Mouse (Mus musculus) CH12.LX (cell line): ENCODE data around the gene Wnt6. TPM values are rescaled to one million over a fixed set of nuclear protein-coding genes. Genes with fewer than 3 reads are reported as not detected.

Experiments used
- DNase-seq: peaks from one replicate; pipeline ENCODE4 v3.0.0-alpha.2; 2013; ENCODE audit errors: extremely low read depth
- H3K27ac ChIP-seq: 2 replicates; pipeline ENCODE4 v1.5.1; 2012; ENCODE audit warnings: low read depth, mild to moderate bottlenecking, control low read depth, moderate library complexity; ENCODE audit not compliant: insufficient read depth
- H3K27me3 ChIP-seq: replicated peaks from 2 replicates; pipeline ENCODE3; 2012; ENCODE audit warnings: inconsistent platforms
- H3K36me3 ChIP-seq, 2 experiments: replicated peaks in 1 of 2; 2 replicates each; pipeline versions ENCODE3 to v1.6.1; 2012; ENCODE audit warnings: inconsistent platforms in 1 of 2, low read length in 1 of 2, mild to moderate bottlenecking in 1 of 2, mixed read lengths in 1 of 2, moderate library complexity in 1 of 2; ENCODE audit not compliant: control insufficient read depth in 1 of 2, insufficient read depth in 1 of 2
- H3K4me1 ChIP-seq, 2 experiments: 2 replicates each; pipeline ENCODE4 v1.6.1; 2012; ENCODE audit warnings: inconsistent platforms in 1 of 2, moderate library complexity in 1 of 2; ENCODE audit not compliant: insufficient read depth in 2 of 2, control insufficient read depth in 1 of 2
- H3K4me2 ChIP-seq: 2 replicates; pipeline ENCODE4 v1.6.1; 2012; ENCODE audit warnings: low read depth, mild to moderate bottlenecking, control low read depth; ENCODE audit not compliant: poor library complexity, insufficient read depth, severe bottlenecking
- H3K4me3 ChIP-seq, 3 experiments: fragments of 150-350 bp in 1 of 3; sonication (generic) in 1 of 3; replicated peaks in 1 of 3; 2 replicates each; pipeline versions ENCODE3 to v1.5.1; 2011 to 2012; ENCODE audit warnings: low read depth in 2 of 3, low read length in 2 of 3, mild to moderate bottlenecking in 2 of 3, moderate library complexity in 2 of 3, control low read depth in 1 of 3, improper control_type of control experiment in 1 of 3, inconsistent platforms in 1 of 3, mixed read lengths in 1 of 3; ENCODE audit not compliant: poor library complexity in 1 of 3
- H3K79me2 ChIP-seq: replicated peaks from 2 replicates; pipeline ENCODE4 v1.6.1; 2012; ENCODE audit warnings: mild to moderate bottlenecking, moderate library complexity; ENCODE audit not compliant: control insufficient read depth, poor library complexity, insufficient read depth, severe bottlenecking; ENCODE audit errors: extremely low read depth
- H3K9ac ChIP-seq: 2 replicates; pipeline ENCODE4 v1.6.1; 2012; ENCODE audit warnings: low read depth, mild to moderate bottlenecking, control low read depth, moderate library complexity; ENCODE audit not compliant: insufficient read depth
- H3K9me3 ChIP-seq: replicated peaks from 2 replicates; pipeline ENCODE3; 2012; ENCODE audit warnings: low read length, inconsistent platforms, mixed read lengths
- BHLHE40 ChIP-seq: IDR thresholded peaks from 2 replicates; pipeline ENCODE4 v1.6.1; 2011; ENCODE audit warnings: mild to moderate bottlenecking, low read depth, low read length, improper control_type of control experiment
- CHD2 ChIP-seq: IDR thresholded peaks from 2 replicates; pipeline ENCODE4 v1.6.1; 2011; ENCODE audit warnings: low read length, improper control_type of control experiment
- CTCF ChIP-seq, 2 experiments: IDR thresholded peaks in 1 of 2; conservative IDR thresholded peaks in 1 of 2; 2 replicates each; pipeline ENCODE4 v1.5.1; 2011 to 2012; ENCODE audit warnings: low read depth in 2 of 2, low read length in 2 of 2, improper control_type of control experiment in 1 of 2, inconsistent platforms in 1 of 2, mild to moderate bottlenecking in 1 of 2, moderate library complexity in 1 of 2
- E2F4 ChIP-seq: IDR thresholded peaks from 2 replicates; pipeline ENCODE4 v1.6.1; 2011; ENCODE audit warnings: low read depth, low read length, improper control_type of control experiment; ENCODE audit not compliant: insufficient replicate concordance
- ELF1 ChIP-seq: IDR thresholded peaks from 2 replicates; pipeline ENCODE4 v1.6.1; 2014; ENCODE audit warnings: low read depth, mild to moderate bottlenecking, inconsistent platforms, low read length, improper control_type of control experiment
- ETS1 ChIP-seq: conservative IDR thresholded peaks from 2 replicates; pipeline ENCODE4 v1.6.1; 2012; ENCODE audit warnings: low read depth, mild to moderate bottlenecking, inconsistent platforms, low read length, improper control_type of control experiment, moderate library complexity
- GABPA ChIP-seq: IDR thresholded peaks from 2 replicates; pipeline ENCODE4 v1.6.1; 2012; ENCODE audit warnings: low read depth, low read length, improper control_type of control experiment, inconsistent platforms; ENCODE audit not compliant: insufficient replicate concordance
- HCFC1 ChIP-seq: IDR thresholded peaks from 2 replicates; pipeline ENCODE4 v1.6.1; 2012; ENCODE audit warnings: low read depth, mild to moderate bottlenecking, inconsistent platforms, low read length, improper control_type of control experiment
- IRF4 ChIP-seq: IDR thresholded peaks from 2 replicates; pipeline ENCODE4 v1.6.1; 2014; ENCODE audit warnings: low read depth, mild to moderate bottlenecking, inconsistent platforms, low read length, improper control_type of control experiment
- JUN ChIP-seq: IDR thresholded peaks from 2 replicates; pipeline ENCODE4 v1.6.1; 2011; ENCODE audit warnings: low read depth, mild to moderate bottlenecking, low read length, improper control_type of control experiment, moderate library complexity; ENCODE audit not compliant: insufficient read depth
- JUND ChIP-seq: conservative IDR thresholded peaks from 2 replicates; pipeline ENCODE4 v1.6.1; 2011; ENCODE audit warnings: low read depth, low read length, improper control_type of control experiment
- MAFK ChIP-seq: IDR thresholded peaks from 2 replicates; pipeline ENCODE4 v1.6.1; 2011; ENCODE audit warnings: low read length, improper control_type of control experiment; ENCODE audit not compliant: insufficient replicate concordance
- MAX ChIP-seq: IDR thresholded peaks from 2 replicates; pipeline ENCODE4 v1.6.1; 2011; ENCODE audit warnings: low read length, improper control_type of control experiment
- MAZ ChIP-seq: IDR thresholded peaks from 2 replicates; pipeline ENCODE4 v1.6.1; 2012; ENCODE audit warnings: low read depth, mild to moderate bottlenecking, inconsistent platforms, low read length, improper control_type of control experiment, moderate library complexity
- MXI1 ChIP-seq: IDR thresholded peaks from 2 replicates; pipeline ENCODE4 v1.6.1; 2011; ENCODE audit warnings: mild to moderate bottlenecking, low read depth, low read length, improper control_type of control experiment
- MYC ChIP-seq: IDR thresholded peaks from 2 replicates; pipeline ENCODE4 v1.6.1; 2011; ENCODE audit warnings: low read depth, mild to moderate bottlenecking, improper control_type of control experiment, low read length
- NELFE ChIP-seq: IDR thresholded peaks from 2 replicates; pipeline ENCODE4 v1.6.1; 2011; ENCODE audit warnings: low read depth, low read length, improper control_type of control experiment
- NRF1 ChIP-seq: IDR thresholded peaks from 2 replicates; pipeline ENCODE4 v1.6.1; 2014; ENCODE audit warnings: low read depth, mild to moderate bottlenecking, inconsistent platforms, low read length, improper control_type of control experiment, moderate library complexity
- PAX5 ChIP-seq: IDR thresholded peaks from 2 replicates; pipeline ENCODE4 v1.6.1; 2012; ENCODE audit warnings: low read length, inconsistent platforms, mixed read lengths
- POLR2A ChIP-seq: IDR thresholded peaks from 2 replicates; pipeline ENCODE4 v1.6.1; 2011; ENCODE audit warnings: low read depth, mild to moderate bottlenecking, improper control_type of control experiment, low read length
- POLR2AphosphoS2 ChIP-seq: IDR thresholded peaks from 2 replicates; pipeline ENCODE4 v1.6.1; 2011; ENCODE audit warnings: low read depth, low read length, improper control_type of control experiment
- RAD21 ChIP-seq: IDR thresholded peaks from 2 replicates; pipeline ENCODE4 v1.6.1; 2011; ENCODE audit warnings: low read depth, mild to moderate bottlenecking, low read length, improper control_type of control experiment, moderate library complexity
- SIN3A ChIP-seq: IDR thresholded peaks from 2 replicates; pipeline ENCODE4 v1.6.1; 2012; ENCODE audit warnings: low read length, improper control_type of control experiment, inconsistent platforms
- TBP ChIP-seq: conservative IDR thresholded peaks from 2 replicates; pipeline ENCODE4 v1.6.1; 2011; ENCODE audit warnings: low read depth, low read length, improper control_type of control experiment
- TCF12 ChIP-seq: IDR thresholded peaks from 2 replicates; pipeline ENCODE4 v1.6.1; 2014; ENCODE audit warnings: low read depth, mild to moderate bottlenecking, inconsistent platforms, low read length, improper control_type of control experiment
- USF1 ChIP-seq: IDR thresholded peaks from 2 replicates; pipeline ENCODE4 v1.6.1; 2014; ENCODE audit warnings: low read depth, mild to moderate bottlenecking, inconsistent platforms, low read length, improper control_type of control experiment
- USF2 ChIP-seq: conservative IDR thresholded peaks from 2 replicates; pipeline ENCODE4 v1.6.1; 2011; ENCODE audit warnings: low read depth, low read length, improper control_type of control experiment
- ZC3H11A ChIP-seq: IDR thresholded peaks from 2 replicates; pipeline ENCODE4 v1.6.1; 2012; ENCODE audit warnings: low read depth, mild to moderate bottlenecking, inconsistent platforms, low read length, improper control_type of control experiment
- ZKSCAN1 ChIP-seq: IDR thresholded peaks from 2 replicates; pipeline ENCODE4 v1.6.1; 2012; ENCODE audit warnings: low read depth, inconsistent platforms, low read length, improper control_type of control experiment, borderline replicate concordance
- ZMIZ1 ChIP-seq: IDR thresholded peaks from 2 replicates; pipeline ENCODE4 v1.6.1; 2012; ENCODE audit warnings: low read depth, mild to moderate bottlenecking, inconsistent platforms, low read length, improper control_type of control experiment
- dilution Hi-C: fragments of 300-500 bp; cut with MboI; formaldehyde crosslinking; loops from 2 replicates; pipeline ENCODE4 v1.14.3; 2020; ENCODE audit warnings: low sequenced_read_pairs; ENCODE audit not compliant: extremely low pct_unique_long_range_greater_than_20kb, extremely low pct_ligation_motif_present
- in situ Hi-C: fragments of 300-500 bp; cut with MboI; formaldehyde crosslinking; loops from 3 replicates; pipeline ENCODE4 v1.14.3; 2019; ENCODE audit warnings: low sequenced_read_pairs, low pct_ligation_motif_present, low pct_unique_long_range_greater_than_20kb, mixed read lengths
- polyA plus RNA-seq: library from polyadenylated mRNA; unstranded; fragments of >175 nt; gene quantifications from 2 replicates; pipeline ENCODE4 v1.2.1, GENCODE M21; 2012; ENCODE audit warnings: low read depth; ENCODE audit not compliant: insufficient read length
- total RNA-seq, 2 experiments: library from RNA; depleted of rRNA; stranded (reverse); fragments of 300-350 nt in 1 of 2; fragments of >200 nt in 1 of 2; gene quantifications; 2 replicates each; pipeline ENCODE4 v1.2.3; 2012 to 2014

Gene Wnt6
- total and polyA plus RNA-seq, 3 experiments, result 0.67 to 3.4 (median 1.7) TPM

GRCm38 (mm10) chr1:74830061-74830460 lies 58.4 kb downstream of the Wnt6 start:
- in situ Hi-C loops, result no loop called here
- H3K9ac ChIP-seq, result no peak overlapping the region
- H3K4me1 ChIP-seq, result peaks cover 0 to 2% of the 10 kb centered on the region in 2 experiments; a peak in 1 of 4 replicates
- H3K4me3 ChIP-seq, result no peak overlapping the region
- no peak for TF ChIP-seq POLR2AphosphoS2
- TF ChIP-seq IRF4, result no peak
- TF ChIP-seq USF1, result no peak
- TF ChIP-seq E2F4, result no peak
- TF ChIP-seq JUND, result no peak
- TF ChIP-seq NELFE, result no peak
- no peak for TF ChIP-seq TBP
- TF ChIP-seq ELF1, result no peak
- TF ChIP-seq NRF1, result no peak
- TF ChIP-seq SIN3A, result no peak
- no peak for TF ChIP-seq ETS1
- no peak for TF ChIP-seq MAFK
- no peak for TF ChIP-seq RAD21
- no peak for TF ChIP-seq CTCF (conservative IDR thresholded peaks at IDR 0.05 in 1 of 2, IDR thresholded peaks at IDR 0.05 in 1 of 2; ENCODE audit: low read depth in 2 of 2, low read length in 2 of 2)
- TF ChIP-seq MXI1, result no peak
- no peak for TF ChIP-seq CHD2
- no peak for TF ChIP-seq MAX
- H3K4me2 ChIP-seq, result no peak overlapping the region
- H3K79me2 ChIP-seq, result no peaks in the 10 kb centered on the region
- H3K36me3 ChIP-seq, result no peaks in the 10 kb centered on the region
- dilution Hi-C loops, result no loop called here
- peaks cover 6% of the 10 kb centered on the region for H3K9me3 ChIP-seq
- H3K27me3 ChIP-seq, result no peaks in the 10 kb centered on the region
- no peak for DNase-seq
- H3K27ac ChIP-seq, result no peak overlapping the region

- Histone ChIP-seq H3K9me3 (peaks cover 6% of the 10 kb centered on the region), H3K4me2 (no peak overlapping the region), H3K4me1 (no peaks in the 10 kb centered on the region), H3K36me3 (no peaks in the 10 kb centered on the region), H3K79me2 (no peaks in the 10 kb centered on the region), H3K4me3 (no peak overlapping the region), H3K27ac (no peak overlapping the region), H3K27me3 (no peaks in the 10 kb centered on the region), H3K9ac (no peak overlapping the region)
- DNase-seq, result no peak
- in situ Hi-C loops (no loop called here), dilution Hi-C loops (no loop called here)
- no peak for TF ChIP-seq MAZ
- no peak for TF ChIP-seq ZKSCAN1
- no peak for TF ChIP-seq ZMIZ1
- no peak for TF ChIP-seq ZC3H11A
- TF ChIP-seq TCF12, result no peak
- TF ChIP-seq NELFE, result no peak
- no peak for TF ChIP-seq CTCF (conservative IDR thresholded peaks at IDR 0.05 in 1 of 2, IDR thresholded peaks at IDR 0.05 in 1 of 2; ENCODE audit: low read depth in 2 of 2, low read length in 2 of 2)
- TF ChIP-seq TBP, result no peak
- TF ChIP-seq POLR2A, result no peak
- no peak for TF ChIP-seq ELF1
- TF ChIP-seq POLR2AphosphoS2, result no peak
- TF ChIP-seq PAX5, result no peak
- no peak for TF ChIP-seq HCFC1
- no peak for TF ChIP-seq JUN
- TF ChIP-seq MAX, result no peak
- no peak for TF ChIP-seq RAD21
- no peak for TF ChIP-seq USF2
- no peak for TF ChIP-seq BHLHE40
- TF ChIP-seq GABPA, result no peak
- no peak for TF ChIP-seq MYC
These were observed 61.6 kb downstream of the Wnt6 start for GRCm38 (mm10) chr1:74833255-74833654.
